Mouse (Mus musculus) neural tube, embryonic 15.5 days (tissue): ENCODE results near the gene Foxb1. TPM values are rescaled to one million over a fixed set of nuclear protein-coding genes. Genes with fewer than 3 reads are reported as not detected.
A peak's percentile ranks its signal among the peaks of the same experiment; 100 is the strongest.

Experiments used
- ATAC-seq: fragments of 200-750 bp; cut with Nextera tagmentation; 2 replicates; pipeline ENCODE4 v1.8.0; 2017; ENCODE audit warnings: mild to moderate bottlenecking, moderate TSS enrichment, moderate library complexity; ENCODE audit not compliant: low FRiP score
- H3K27ac ChIP-seq: fragments of 300-500 bp; sonication (generic); replicated peaks from 2 replicates; pipeline ENCODE4 v1.5.1; 2015; ENCODE audit warnings: mild to moderate bottlenecking, inconsistent platforms
- H3K27me3 ChIP-seq: fragments of 300-500 bp; sonication (generic); replicated peaks from 2 replicates; pipeline ENCODE4 v1.6.1; 2015; ENCODE audit warnings: inconsistent platforms
- H3K36me3 ChIP-seq: fragments of 300-500 bp; sonication (generic); 2 replicates; pipeline ENCODE4 v1.6.1; 2015; ENCODE audit warnings: inconsistent platforms
- H3K4me1 ChIP-seq: fragments of 300-500 bp; sonication (generic); 2 replicates; pipeline ENCODE4 v1.6.1; 2015; ENCODE audit warnings: inconsistent platforms
- H3K4me2 ChIP-seq: fragments of 300-500 bp; sonication (generic); 2 replicates; pipeline ENCODE4 v1.6.1; 2015; ENCODE audit warnings: inconsistent platforms, mild to moderate bottlenecking, moderate library complexity
- H3K4me3 ChIP-seq: fragments of 300-500 bp; sonication (generic); replicated peaks from 2 replicates; pipeline ENCODE4 v1.5.1; 2015; ENCODE audit warnings: mild to moderate bottlenecking, inconsistent platforms
- H3K9ac ChIP-seq: fragments of 300-500 bp; sonication (generic); replicated peaks from 2 replicates; pipeline ENCODE4 v1.6.1; 2015; ENCODE audit warnings: mild to moderate bottlenecking, inconsistent platforms
- H3K9me3 ChIP-seq: fragments of 300-500 bp; sonication (generic); replicated peaks from 2 replicates; pipeline ENCODE4 v1.6.1; 2016; ENCODE audit warnings: inconsistent platforms
- WGBS: fragments of 180-500 bp; shearing (Covaris S2); methylation state at CpG from one replicate; pipeline ENCODE4 v1.1.7; 2015; ENCODE audit warnings: mixed read lengths; 5-methylcytosine and 5-hydroxymethylcytosine counted together
- polyA plus RNA-seq: library from polyadenylated mRNA; unstranded; fragments of >200 nt; fragmentation: Nextera tagmentation; extraction: Ambion mirVana; gene quantifications from 2 replicates; pipeline ENCODE4 v1.2.1, GENCODE M21; 2015

Gene Foxb1
- polyA plus RNA-seq, 1 experiment from 2014 or later = 7.4 TPM

GRCm38 (mm10) chr9:69764586-69765482 lies 4.1 kb upstream of the Foxb1 start:
- Histone ChIP-seq H3K27ac (0 out of 2 replicates have a peak overlapping the region, but pooled peaks have one; percentile 13), H3K4me2 (peak overlapping the region; percentile 43), H3K9ac (no peak overlapping the region), H3K36me3 (no peaks in the 10 kb centered on the region), H3K4me1 (peaks cover 33% of the 10 kb centered on the region), H3K4me3 (0 out of 2 replicates have a peak overlapping the region, but pooled peaks have one; percentile 6), H3K27me3 (peaks cover 86% of the 10 kb centered on the region), H3K9me3 (no peaks in the 10 kb centered on the region)
- WGBS = 1% methylated on average over 42 of the region's 42 CpGs
- no peak for ATAC-seq

- Histone ChIP-seq H3K9me3 (no peaks in the 10 kb centered on the region), H3K4me2 (peak overlapping the region; percentile 43), H3K4me3 (0 out of 2 replicates have a peak overlapping the region, but pooled peaks have one; percentile 6), H3K27ac (0 out of 2 replicates have a peak overlapping the region, but pooled peaks have one; percentile 13), H3K9ac (no peak overlapping the region), H3K27me3 (peaks cover 87% of the 10 kb centered on the region), H3K4me1 (peaks cover 36% of the 10 kb centered on the region), H3K36me3 (no peaks in the 10 kb centered on the region)
- ATAC-seq = no peak
- under 1% methylated on average over 25 of the region's 25 CpGs for WGBS
These were observed 3.2 kb upstream of the Foxb1 start for GRCm38 (mm10) chr9:69763681-69764585.

- H3K4me3 ChIP-seq = peak overlapping the region; percentile 4; the same call in 1 of the 2 replicates
- WGBS = under 1% methylated on average over 14 of the region's 14 CpGs
- H3K9me3 ChIP-seq = no peaks in the 10 kb centered on the region
- peak overlapping the region; percentile 20; the same call in 1 of the 2 replicates for H3K27ac ChIP-seq
- no peak for ATAC-seq
- H3K27me3 ChIP-seq = peaks cover 84% of the 10 kb centered on the region
- peak overlapping the region; percentile 55 for H3K4me2 ChIP-seq
- H3K9ac ChIP-seq = no peak overlapping the region
- H3K36me3 ChIP-seq = no peaks in the 10 kb centered on the region
- H3K4me1 ChIP-seq = peaks cover 37% of the 10 kb centered on the region
These were observed 2.0 kb upstream of the Foxb1 start for GRCm38 (mm10) chr9:69762703-69763102.

- H3K4me1 ChIP-seq = peaks cover 37% of the 10 kb centered on the region
- WGBS = 2% methylated on average over 12 of the region's 12 CpGs
These were observed 1.5 kb upstream of the Foxb1 start for GRCm38 (mm10) chr9:69762221-69762620.

GRCm38 (mm10) chr9:69761569-69761968 lies 829 bp upstream of the Foxb1 start:
- 3% methylated on average over 10 of the region's 10 CpGs for whole genome bisulfite sequencing
- no peak for ATAC-seq
- H3K27ac ChIP-seq = no peak overlapping the region
- peaks cover 86% of the 10 kb centered on the region for H3K27me3 ChIP-seq
- H3K9ac ChIP-seq = no peak overlapping the region
- H3K9me3 ChIP-seq = no peaks in the 10 kb centered on the region
- 0 out of 2 replicates have a peak overlapping the region, but pooled peaks have one; percentile 6 for H3K4me3 ChIP-seq
- peaks cover 37% of the 10 kb centered on the region for H3K4me1 ChIP-seq
- H3K36me3 ChIP-seq = no peaks in the 10 kb centered on the region
- peak overlapping the region; percentile 55 for H3K4me2 ChIP-seq

More at GRCm38 (mm10) chr9:69762221-69762620, 1.5 kb upstream of the Foxb1 start:
- 0 out of 2 replicates have a peak overlapping the region, but pooled peaks have one; percentile 6 for H3K4me3 ChIP-seq
- no peaks in the 10 kb centered on the region for H3K36me3 ChIP-seq
- H3K27me3 ChIP-seq = peaks cover 82% of the 10 kb centered on the region
- H3K9ac ChIP-seq = no peak overlapping the region
- H3K4me2 ChIP-seq = peak overlapping the region; percentile 55
- peak overlapping the region; percentile 20; the same call in 1 of the 2 replicates for H3K27ac ChIP-seq
- no peak for ATAC-seq
- H3K9me3 ChIP-seq = no peaks in the 10 kb centered on the region

- no peaks in the 10 kb centered on the region for H3K9me3 ChIP-seq
- no peaks in the 10 kb centered on the region for H3K36me3 ChIP-seq
- no peak for ATAC-seq
- peak overlapping the region; percentile 52 for H3K27ac ChIP-seq
- under 1% methylated on average over 44 of the region's 44 CpGs for WGBS
- peak overlapping the region; percentile 35 for H3K4me3 ChIP-seq
- H3K27me3 ChIP-seq = peaks cover 86% of the 10 kb centered on the region
- peak overlapping the region; percentile 55 for H3K4me2 ChIP-seq
- peak overlapping the region; percentile 8 for H3K9ac ChIP-seq
- H3K4me1 ChIP-seq = peaks cover 33% of the 10 kb centered on the region
These were observed 969 bp downstream of the Foxb1 start for GRCm38 (mm10) chr9:69759721-69760221.

GRCm38 (mm10) chr9:69758946-69759615 lies 1.7 kb downstream of the Foxb1 start:
- peaks cover 86% of the 10 kb centered on the region for H3K27me3 ChIP-seq
- H3K4me1 ChIP-seq = peaks cover 29% of the 10 kb centered on the region
- no peaks in the 10 kb centered on the region for H3K36me3 ChIP-seq
- no peaks in the 10 kb centered on the region for H3K9me3 ChIP-seq
- H3K9ac ChIP-seq = peak overlapping the region; percentile 8; the same call in 1 of the 2 replicates
- H3K4me2 ChIP-seq = peak overlapping the region; percentile 55
- H3K27ac ChIP-seq = no peak overlapping the region
- peak overlapping the region; percentile 35 for H3K4me3 ChIP-seq
- under 1% methylated on average over 42 of the region's 42 CpGs for WGBS
- ATAC-seq = no peak

- no peaks in the 10 kb centered on the region for H3K36me3 ChIP-seq
- H3K9ac ChIP-seq = 0 out of 2 replicates have a peak overlapping the region, but pooled peaks have one; percentile 0
- H3K4me3 ChIP-seq = peak overlapping the region; percentile 35
- WGBS = under 1% methylated on average over 17 of the region's 17 CpGs
- H3K27ac ChIP-seq = no peak overlapping the region
- ATAC-seq = no peak
- H3K4me2 ChIP-seq = peak overlapping the region; percentile 55
- H3K4me1 ChIP-seq = peaks cover 29% of the 10 kb centered on the region
- H3K9me3 ChIP-seq = no peaks in the 10 kb centered on the region
- H3K27me3 ChIP-seq = peaks cover 84% of the 10 kb centered on the region
These were observed 2.2 kb downstream of the Foxb1 start for GRCm38 (mm10) chr9:69758506-69758905.

- H3K27me3 ChIP-seq = peaks cover 72% of the 10 kb centered on the region
- H3K4me3 ChIP-seq = no peak overlapping the region
- H3K27ac ChIP-seq = no peak overlapping the region
- H3K36me3 ChIP-seq = no peaks in the 10 kb centered on the region
- peak overlapping the region; percentile 16 for H3K4me2 ChIP-seq
- peaks cover 22% of the 10 kb centered on the region for H3K4me1 ChIP-seq
- no peak overlapping the region for H3K9ac ChIP-seq
- WGBS = 14% methylated on average over 4 of the region's 4 CpGs
- ATAC-seq = no peak
- no peaks in the 10 kb centered on the region for H3K9me3 ChIP-seq
These were observed 3.5 kb downstream of the Foxb1 start for GRCm38 (mm10) chr9:69757254-69757653.

GRCm38 (mm10) chr9:69756456-69756855 lies 4.3 kb downstream of the Foxb1 start:
- Histone ChIP-seq H3K27ac (0 out of 2 replicates have a peak overlapping the region, but pooled peaks have one; percentile 20), H3K4me3 (no peak overlapping the region), H3K4me2 (peak overlapping the region; percentile 16), H3K9ac (no peak overlapping the region), H3K27me3 (peaks cover 67% of the 10 kb centered on the region), H3K9me3 (no peaks in the 10 kb centered on the region), H3K4me1 (peaks cover 22% of the 10 kb centered on the region), H3K36me3 (no peaks in the 10 kb centered on the region)
- 20% methylated on average over 3 of the region's 3 CpGs for WGBS
- no peak for ATAC-seq
